Mouse (Mus musculus) forebrain, postnatal 0 days (tissue): ENCODE results near the gene Sh3pxd2a. TPM values are rescaled to one million over a fixed set of nuclear protein-coding genes. Genes with fewer than 3 reads are reported as not detected.
A peak's percentile ranks its signal among the peaks of the same experiment; 100 is the strongest.

Experiments
- ATAC-seq: fragments of 200-750 bp; cut with Nextera tagmentation; 2 replicates; pipeline ENCODE4 v1.8.0; 2017; ENCODE audit warnings: mild to moderate bottlenecking, moderate library complexity
- DNase-seq: peaks from one replicate; pipeline ENCODE4 v3.0.0-alpha.2; 2015
- H3K27ac ChIP-seq: fragments of 300-500 bp; sonication (generic); 2 replicates; pipeline ENCODE4 v1.5.1; 2014; ENCODE audit warnings: low read depth, mild to moderate bottlenecking, antibody characterized with exemption, low read length, moderate library complexity, mixed read lengths
- H3K27me3 ChIP-seq: fragments of 300-500 bp; sonication (generic); 2 replicates; pipeline ENCODE4 v1.6.1; 2014; ENCODE audit warnings: mild to moderate bottlenecking, low read length, mixed read lengths; ENCODE audit not compliant: insufficient read depth
- H3K36me3 ChIP-seq: fragments of 300-500 bp; sonication (generic); 2 replicates; pipeline ENCODE4 v1.6.1; 2014; ENCODE audit warnings: mild to moderate bottlenecking, moderate library complexity; ENCODE audit not compliant: insufficient read depth
- H3K4me1 ChIP-seq: fragments of 300-500 bp; sonication (generic); 2 replicates; pipeline ENCODE4 v1.6.1; 2014; ENCODE audit warnings: antibody characterized with exemption; ENCODE audit not compliant: insufficient read depth
- H3K4me2 ChIP-seq: fragments of 300-500 bp; sonication (generic); 2 replicates; pipeline ENCODE4 v1.6.1; 2014; ENCODE audit warnings: low read depth, mild to moderate bottlenecking, moderate library complexity
- H3K4me3 ChIP-seq: fragments of 300-500 bp; sonication (generic); 2 replicates; pipeline ENCODE4 v1.5.1; 2014; ENCODE audit warnings: low read depth, low read length, mixed read lengths
- H3K9ac ChIP-seq: fragments of 300-500 bp; sonication (generic); 2 replicates; pipeline ENCODE4 v1.6.1; 2014; ENCODE audit warnings: mild to moderate bottlenecking
- H3K9me3 ChIP-seq: fragments of 300-500 bp; sonication (generic); 2 replicates; pipeline ENCODE4 v1.6.1; 2016; ENCODE audit warnings: low read length
- CTCF ChIP-seq: sonication (generic); IDR thresholded peaks from 2 replicates; pipeline ENCODE4 v1.5.1; 2016; ENCODE audit warnings: antibody characterized with exemption, control low read depth, low read depth
- WGBS: fragments of 180-500 bp; shearing (Covaris S2); extraction: QIAGEN DNeasy Blood & Tissue Kit; methylation state at CpG from one replicate; pipeline ENCODE4 v1.1.7; 2014; 5-methylcytosine and 5-hydroxymethylcytosine counted together
- polyA plus RNA-seq: library from polyadenylated mRNA; unstranded; fragments of >200 nt; fragmentation: Nextera tagmentation; extraction: Ambion mirVana; gene quantifications from 2 replicates; pipeline ENCODE4 v1.2.1, GENCODE M21; 2015
- total RNA-seq: library from RNA; depleted of rRNA; stranded (reverse); fragments of >200 nt; gene quantifications from 2 replicates; pipeline ENCODE4 v1.2.3, GENCODE M21; 2014

Sh3pxd2a gene
- total and polyA plus RNA-seq, 2 experiments from 2014 or later, result 1.2 to 20.8 TPM

GRCm38 (mm10) chr19:47457711-47458503, 6.3 kb downstream of the Sh3pxd2a start:
- TF ChIP-seq CTCF, result no peak
- H3K27ac ChIP-seq, result no peak overlapping the region
- H3K9me3 ChIP-seq, result no peaks in the 10 kb centered on the region
- H3K4me1 ChIP-seq, result peaks cover 11% of the 10 kb centered on the region; the same call in 1 of the 2 replicates
- WGBS, result 68% methylated on average over 13 of the region's 13 CpGs
- H3K36me3 ChIP-seq, result no peaks in the 10 kb centered on the region
- H3K9ac ChIP-seq, result no peak overlapping the region
- no peak for DNase-seq
- ATAC-seq, result no peak
- H3K4me3 ChIP-seq, result no peak overlapping the region
- no peaks in the 10 kb centered on the region for H3K27me3 ChIP-seq
- no peak overlapping the region for H3K4me2 ChIP-seq

- WGBS, result 57% methylated on average over 6 of the region's 6 CpGs
- Histone ChIP-seq H3K4me1 (peaks cover 8% of the 10 kb centered on the region; the same call in 1 of the 2 replicates), H3K27me3 (no peaks in the 10 kb centered on the region), H3K9ac (no peak overlapping the region), H3K4me3 (no peak overlapping the region), H3K4me2 (no peak overlapping the region), H3K27ac (no peak overlapping the region), H3K36me3 (no peaks in the 10 kb centered on the region), H3K9me3 (no peaks in the 10 kb centered on the region)
- ATAC-seq (no peak), DNase-seq (no peak)
- TF ChIP-seq CTCF, result no peak
Observed at GRCm38 (mm10) chr19:47456021-47456420, 8.2 kb downstream of the Sh3pxd2a start.

- H3K9ac ChIP-seq, result no peak overlapping the region
Observed at GRCm38 (mm10) chr19:47455001-47455755, 9.0 kb downstream of the Sh3pxd2a start.

GRCm38 (mm10) chr19:47454167-47455000, 9.8 kb downstream of the Sh3pxd2a start:
- H3K27me3 ChIP-seq, result no peaks in the 10 kb centered on the region
- TF ChIP-seq CTCF, result no peak
- H3K4me3 ChIP-seq, result no peak overlapping the region
- ATAC-seq (peak; percentile 38), DNase-seq (no peak)
- H3K4me2 ChIP-seq, result no peak overlapping the region
- 44% methylated on average over 11 of the region's 11 CpGs for WGBS
- peaks cover 8% of the 10 kb centered on the region; the same call in 1 of the 2 replicates for H3K4me1 ChIP-seq
- H3K9ac ChIP-seq, result no peak overlapping the region
- no peaks in the 10 kb centered on the region for H3K36me3 ChIP-seq
- H3K9me3 ChIP-seq, result no peaks in the 10 kb centered on the region
- no peak overlapping the region for H3K27ac ChIP-seq

More at GRCm38 (mm10) chr19:47455001-47455755, 9.0 kb downstream of the Sh3pxd2a start:
- DNase-seq (no peak), ATAC-seq (no peak)
- 90% methylated on average over 15 of the region's 15 CpGs for WGBS
- Histone ChIP-seq H3K4me2 (no peak overlapping the region), H3K9me3 (no peaks in the 10 kb centered on the region), H3K27me3 (no peaks in the 10 kb centered on the region), H3K27ac (no peak overlapping the region), H3K4me1 (peaks cover 8% of the 10 kb centered on the region; the same call in 1 of the 2 replicates), H3K4me3 (no peak overlapping the region), H3K36me3 (no peaks in the 10 kb centered on the region)
- TF ChIP-seq CTCF, result no peak

- no peak for DNase-seq
- Histone ChIP-seq H3K9ac (no peak overlapping the region), H3K4me3 (no peak overlapping the region), H3K27ac (no peak overlapping the region), H3K9me3 (no peaks in the 10 kb centered on the region), H3K4me2 (no peak overlapping the region), H3K36me3 (no peaks in the 10 kb centered on the region), H3K4me1 (peaks cover 8% of the 10 kb centered on the region; the same call in 1 of the 2 replicates), H3K27me3 (no peaks in the 10 kb centered on the region)
- ATAC-seq, result no peak
- whole genome bisulfite sequencing, result 88% methylated on average over 7 of the region's 7 CpGs
- no peak for TF ChIP-seq CTCF
Observed at GRCm38 (mm10) chr19:47453352-47453751, 10.8 kb downstream of the Sh3pxd2a start.

GRCm38 (mm10) chr19:47452682-47453081, 11.5 kb downstream of the Sh3pxd2a start:
- ATAC-seq (no peak), DNase-seq (no peak)
- H3K9me3 ChIP-seq, result no peaks in the 10 kb centered on the region
- peaks cover 8% of the 10 kb centered on the region; the same call in 1 of the 2 replicates for H3K4me1 ChIP-seq
- no peak overlapping the region for H3K9ac ChIP-seq
- no peaks in the 10 kb centered on the region for H3K27me3 ChIP-seq
- H3K36me3 ChIP-seq, result no peaks in the 10 kb centered on the region
- WGBS, result 88% methylated on average over 10 of the region's 10 CpGs
- no peak overlapping the region for H3K27ac ChIP-seq
- no peak overlapping the region for H3K4me3 ChIP-seq
- no peak overlapping the region for H3K4me2 ChIP-seq
- no peak for TF ChIP-seq CTCF
